Mouse (Mus musculus) thymus, adult 2 months (tissue): Measurements from ENCODE around the gene Mpz. TPM values are rescaled to one million over a fixed set of nuclear protein-coding genes. Genes with fewer than 3 reads are reported as not detected.

Experiments used
- DNase-seq: peaks from one replicate; pipeline ENCODE4 v3.0.0; 2021
- H3K27ac ChIP-seq: fragments of 200-500 bp; 2 replicates; pipeline ENCODE4 v1.5.1; 2012; ENCODE audit warnings: low read length, control low read depth; ENCODE audit not compliant: control insufficient read depth, insufficient read depth
- H3K27me3 ChIP-seq: fragments of 200-500 bp; 2 replicates; pipeline ENCODE4 v1.6.1; 2012; ENCODE audit warnings: mild to moderate bottlenecking, low read length, moderate library complexity, mixed read lengths; ENCODE audit not compliant: control insufficient read depth, insufficient read depth
- H3K36me3 ChIP-seq: fragments of 200-500 bp; 2 replicates; pipeline ENCODE4 v1.6.1; 2012; ENCODE audit warnings: mild to moderate bottlenecking, low read length, moderate library complexity; ENCODE audit not compliant: control insufficient read depth, insufficient read depth
- H3K4me1 ChIP-seq: fragments of 200-500 bp; replicated peaks from 2 replicates; pipeline ENCODE4 v1.6.1; 2012; ENCODE audit warnings: low read length; ENCODE audit not compliant: control insufficient read depth, insufficient read depth
- H3K4me3 ChIP-seq: fragments of 200-500 bp; 2 replicates; pipeline ENCODE4 v1.5.1; 2012; ENCODE audit warnings: mild to moderate bottlenecking, low read length, control low read depth, moderate library complexity; ENCODE audit not compliant: control insufficient read depth, insufficient read depth
- CTCF ChIP-seq: fragments of 200-500 bp; IDR thresholded peaks from 2 replicates; pipeline ENCODE4 v1.5.1; 2012; ENCODE audit warnings: mild to moderate bottlenecking, control low read depth, low read length, moderate library complexity, borderline replicate concordance; ENCODE audit not compliant: control insufficient read depth, poor library complexity, insufficient read depth; ENCODE audit errors: extremely low read depth
- POLR2A ChIP-seq: fragments of 200-500 bp; IDR thresholded peaks from 2 replicates; pipeline ENCODE4 v1.6.1; 2012; ENCODE audit warnings: mild to moderate bottlenecking, low read length, control low read depth, moderate library complexity; ENCODE audit not compliant: control insufficient read depth, poor library complexity, insufficient read depth; ENCODE audit errors: extremely low read depth
- WGBS: fragments of 180-500 bp; shearing (Covaris S2); methylation state at CpG from one replicate; pipeline ENCODE4 v1.1.7; 2018; 5-methylcytosine and 5-hydroxymethylcytosine counted together
- polyA plus RNA-seq: library from polyadenylated mRNA; depleted of rRNA; stranded (reverse); fragments of >200 nt; gene quantifications from 2 replicates; pipeline ENCODE4 v1.2.3, GENCODE M21; 2012

Gene Mpz
- polyA plus RNA-seq, 1 experiment = 1.1 TPM

- whole genome bisulfite sequencing = 8% methylated on average over 4 of the region's 4 CpGs
- Histone ChIP-seq H3K36me3 (no peaks in the 10 kb centered on the region), H3K4me1 (peaks cover 5% of the 10 kb centered on the region), H3K27ac (no peak overlapping the region), H3K27me3 (no peaks in the 10 kb centered on the region), H3K4me3 (no peak overlapping the region)
- TF ChIP-seq CTCF (no peak), POLR2A (no peak)
- DNase-seq = peak; percentile 56
Observed at GRCm38 (mm10) chr1:171118269-171118684, 32.2 kb upstream of the Mpz start.

- Histone ChIP-seq H3K4me3 (no peak overlapping the region), H3K4me1 (peaks cover 2% of the 10 kb centered on the region), H3K27me3 (no peaks in the 10 kb centered on the region), H3K36me3 (no peaks in the 10 kb centered on the region), H3K27ac (no peak overlapping the region)
- WGBS = 78% methylated on average over 5 of the region's 5 CpGs
- no peak for DNase-seq
- no peak for TF ChIP-seq POLR2A
- TF ChIP-seq CTCF = no peak
Observed at GRCm38 (mm10) chr1:171118996-171119395, 31.5 kb upstream of the Mpz start.

GRCm38 (mm10) chr1:171119405-171119804 is 31.1 kb upstream of the Mpz start:
- no peak for TF ChIP-seq CTCF
- TF ChIP-seq POLR2A = no peak
- Histone ChIP-seq H3K36me3 (no peaks in the 10 kb centered on the region), H3K27me3 (no peaks in the 10 kb centered on the region), H3K27ac (no peak overlapping the region), H3K4me3 (no peak overlapping the region), H3K4me1 (no peaks in the 10 kb centered on the region)
- no peak for DNase-seq
- WGBS = 94% methylated on average over 14 of the region's 14 CpGs

- TF ChIP-seq CTCF (no peak), POLR2A (no peak)
- Histone ChIP-seq H3K4me3 (no peak overlapping the region), H3K27me3 (no peaks in the 10 kb centered on the region), H3K36me3 (no peaks in the 10 kb centered on the region), H3K4me1 (no peaks in the 10 kb centered on the region), H3K27ac (no peak overlapping the region)
- 81% methylated on average over 3 of the region's 3 CpGs for WGBS
- DNase-seq = no peak
Observed at GRCm38 (mm10) chr1:171120893-171121292, 29.6 kb upstream of the Mpz start.

- no peak for DNase-seq
- H3K36me3 ChIP-seq = no peaks in the 10 kb centered on the region
- no peaks in the 10 kb centered on the region for H3K4me1 ChIP-seq
- no peak overlapping the region for H3K4me3 ChIP-seq
- H3K27me3 ChIP-seq = no peaks in the 10 kb centered on the region
- H3K27ac ChIP-seq = no peak overlapping the region
- TF ChIP-seq POLR2A = no peak
- 81% methylated on average over 5 of the region's 5 CpGs for WGBS
Observed at GRCm38 (mm10) chr1:171121839-171122238, 28.7 kb upstream of the Mpz start.

- H3K27ac ChIP-seq = no peak overlapping the region
- TF ChIP-seq CTCF (no peak), POLR2A (no peak)
- no peaks in the 10 kb centered on the region for H3K36me3 ChIP-seq
- 21% methylated on average over 7 of the region's 7 CpGs for WGBS
- H3K4me1 ChIP-seq = no peaks in the 10 kb centered on the region
- no peak overlapping the region for H3K4me3 ChIP-seq
- DNase-seq = no peak
- H3K27me3 ChIP-seq = no peaks in the 10 kb centered on the region
Observed at GRCm38 (mm10) chr1:171122932-171123331, 27.6 kb upstream of the Mpz start.

GRCm38 (mm10) chr1:171124398-171124797 is 26.1 kb upstream of the Mpz start:
- WGBS = 96% methylated on average over 5 of the region's 5 CpGs
- H3K27ac ChIP-seq = no peak overlapping the region
- H3K4me3 ChIP-seq = no peak overlapping the region
- no peak for TF ChIP-seq CTCF
- TF ChIP-seq POLR2A = no peak
- H3K27me3 ChIP-seq = no peaks in the 10 kb centered on the region
- peaks cover 11% of the 10 kb centered on the region for H3K36me3 ChIP-seq
- DNase-seq = no peak
- no peaks in the 10 kb centered on the region for H3K4me1 ChIP-seq
